Mouse (Mus musculus) embryonic facial prominence, embryonic 10.5 days (tissue): ENCODE data around the gene Sema5a. TPM values are rescaled to one million over a fixed set of nuclear protein-coding genes. Genes with fewer than 3 reads are reported as not detected.
A peak's percentile ranks its signal among the peaks of the same experiment; 100 is the strongest.

Experiments used
- DNase-seq: peaks from one replicate; pipeline ENCODE4 v3.0.0-alpha.2; 2017; ENCODE audit warnings: low spot score
- H3K27ac ChIP-seq: fragments of 300-500 bp; sonication (generic); replicated peaks from 2 replicates; pipeline ENCODE4 v1.5.1; 2016; ENCODE audit warnings: mild to moderate bottlenecking
- H3K27me3 ChIP-seq: fragments of 300-500 bp; sonication (generic); replicated peaks from 2 replicates; pipeline ENCODE4 v1.6.1; 2016; ENCODE audit warnings: low read depth, mild to moderate bottlenecking; ENCODE audit not compliant: poor library complexity, severe bottlenecking
- H3K36me3 ChIP-seq: fragments of 300-500 bp; sonication (generic); replicated peaks from 2 replicates; pipeline ENCODE4 v1.6.1; 2016; ENCODE audit warnings: mild to moderate bottlenecking, moderate library complexity
- H3K4me1 ChIP-seq: fragments of 300-500 bp; sonication (generic); 2 replicates; pipeline ENCODE4 v1.6.1; 2016
- H3K4me3 ChIP-seq: fragments of 300-500 bp; sonication (generic); 2 replicates; pipeline ENCODE4 v1.5.1; 2016; ENCODE audit warnings: mild to moderate bottlenecking, moderate library complexity
- H3K9me3 ChIP-seq: fragments of 300-500 bp; sonication (generic); 2 replicates; pipeline ENCODE4 v1.6.1; 2016; ENCODE audit warnings: mild to moderate bottlenecking
- WGBS: fragments of 180-500 bp; shearing (Covaris S2); methylation state at CpG from one replicate; pipeline ENCODE4 v1.1.7; 2016; 5-methylcytosine and 5-hydroxymethylcytosine counted together
- polyA plus RNA-seq: library from polyadenylated mRNA; unstranded; fragments of >200 nt; fragmentation: Nextera tagmentation; extraction: Ambion mirVana; gene quantifications from 2 replicates; pipeline ENCODE4 v1.2.1, GENCODE M21; 2016

Sema5a gene
- polyA plus RNA-seq, 1 experiment from 2014 or later, result 17.3 TPM

GRCm38 (mm10) chr15:32558925-32559324 lies 314.3 kb downstream of the Sema5a start:
- Histone ChIP-seq H3K27me3 (no peaks in the 10 kb centered on the region), H3K27ac (no peak overlapping the region), H3K36me3 (0 out of 2 replicates have a peak, but pooled peaks cover 6% of the 10 kb centered on the region), H3K9me3 (no peaks in the 10 kb centered on the region), H3K4me1 (no peaks in the 10 kb centered on the region), H3K4me3 (no peak overlapping the region)
- WGBS, result 91% methylated on average over 2 of the region's 2 CpGs
- no peak for DNase-seq

GRCm38 (mm10) chr15:32562600-32562999 lies 318.0 kb downstream of the Sema5a start:
- no peak for DNase-seq
- WGBS, result 53% methylated on average over 6 of the region's 6 CpGs

GRCm38 (mm10) chr15:32568181-32568857 lies 323.7 kb downstream of the Sema5a start:
- DNase-seq, result no peak
- Histone ChIP-seq H3K4me3 (no peak overlapping the region), H3K27me3 (no peaks in the 10 kb centered on the region), H3K9me3 (no peaks in the 10 kb centered on the region), H3K4me1 (no peaks in the 10 kb centered on the region), H3K36me3 (0 out of 2 replicates have a peak, but pooled peaks cover 7% of the 10 kb centered on the region), H3K27ac (no peak overlapping the region)
- 86% methylated on average over 3 of the region's 3 CpGs for WGBS

More at GRCm38 (mm10) chr15:32562600-32562999, 318.0 kb downstream of the Sema5a start:
- Histone ChIP-seq H3K27me3 (no peaks in the 10 kb centered on the region), H3K4me3 (no peak overlapping the region), H3K36me3 (0 out of 2 replicates have a peak, but pooled peaks cover 6% of the 10 kb centered on the region), H3K4me1 (no peaks in the 10 kb centered on the region), H3K9me3 (no peaks in the 10 kb centered on the region), H3K27ac (no peak overlapping the region)

GRCm38 (mm10) chr15:32568858-32569387 lies 324.3 kb downstream of the Sema5a start:
- 64% methylated on average over 6 of the region's 6 CpGs for WGBS
- H3K27ac ChIP-seq, result no peak overlapping the region

DNA sequence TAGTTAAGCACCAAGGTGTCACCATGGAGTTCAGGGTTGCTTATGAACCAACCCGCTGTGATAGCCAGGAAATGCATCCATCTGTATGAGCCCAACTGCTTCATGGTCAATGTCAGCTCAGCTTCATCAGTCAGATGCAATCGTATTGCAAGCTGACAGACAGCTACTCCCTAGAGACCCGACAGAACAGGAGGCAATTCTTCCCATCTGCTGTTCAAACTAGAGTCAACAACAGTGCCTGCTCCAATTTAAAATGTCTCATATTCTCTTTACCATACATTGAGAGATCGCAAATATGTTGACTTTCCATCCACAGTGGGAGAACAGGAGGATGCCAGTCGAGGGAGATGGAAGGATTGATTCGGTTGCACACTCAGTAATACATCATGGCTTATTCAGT lies 329.7 kb downstream of the Sema5a start:
- no peaks in the 10 kb centered on the region for H3K9me3 ChIP-seq
- 77% methylated on average over 6 of the region's 6 CpGs for WGBS
- H3K4me1 ChIP-seq, result no peaks in the 10 kb centered on the region
- no peaks in the 10 kb centered on the region for H3K27me3 ChIP-seq
- no peak for DNase-seq
- 0 out of 2 replicates have a peak, but pooled peaks cover 5% of the 10 kb centered on the region for H3K36me3 ChIP-seq
- no peak overlapping the region for H3K4me3 ChIP-seq
- no peak overlapping the region for H3K27ac ChIP-seq

More at GRCm38 (mm10) chr15:32568858-32569387, 324.3 kb downstream of the Sema5a start:
- H3K4me1 ChIP-seq, result no peaks in the 10 kb centered on the region
- H3K36me3 ChIP-seq, result 0 out of 2 replicates have a peak, but pooled peaks cover 5% of the 10 kb centered on the region
- H3K4me3 ChIP-seq, result no peak overlapping the region
- no peaks in the 10 kb centered on the region for H3K27me3 ChIP-seq
- no peaks in the 10 kb centered on the region for H3K9me3 ChIP-seq
- peak; percentile 10 for DNase-seq

GRCm38 (mm10) chr15:32575212-32575611 lies 330.6 kb downstream of the Sema5a start:
- no peak for DNase-seq
- WGBS, result 70% methylated on average over 2 of the region's 2 CpGs
- Histone ChIP-seq H3K27ac (no peak overlapping the region), H3K27me3 (no peaks in the 10 kb centered on the region), H3K9me3 (no peaks in the 10 kb centered on the region), H3K36me3 (0 out of 2 replicates have a peak, but pooled peaks cover 5% of the 10 kb centered on the region), H3K4me1 (no peaks in the 10 kb centered on the region), H3K4me3 (no peak overlapping the region)

GRCm38 (mm10) chr15:32579351-32579750 lies 334.7 kb downstream of the Sema5a start:
- DNase-seq, result no peak
- H3K4me3 ChIP-seq, result no peak overlapping the region
- H3K9me3 ChIP-seq, result no peaks in the 10 kb centered on the region
- WGBS, result 77% methylated on average over 4 of the region's 4 CpGs
- peaks cover 5% of the 10 kb centered on the region; the same call in 1 of the 2 replicates for H3K36me3 ChIP-seq
- H3K27ac ChIP-seq, result no peak overlapping the region
- H3K4me1 ChIP-seq, result no peaks in the 10 kb centered on the region
- H3K27me3 ChIP-seq, result no peaks in the 10 kb centered on the region

DNA sequence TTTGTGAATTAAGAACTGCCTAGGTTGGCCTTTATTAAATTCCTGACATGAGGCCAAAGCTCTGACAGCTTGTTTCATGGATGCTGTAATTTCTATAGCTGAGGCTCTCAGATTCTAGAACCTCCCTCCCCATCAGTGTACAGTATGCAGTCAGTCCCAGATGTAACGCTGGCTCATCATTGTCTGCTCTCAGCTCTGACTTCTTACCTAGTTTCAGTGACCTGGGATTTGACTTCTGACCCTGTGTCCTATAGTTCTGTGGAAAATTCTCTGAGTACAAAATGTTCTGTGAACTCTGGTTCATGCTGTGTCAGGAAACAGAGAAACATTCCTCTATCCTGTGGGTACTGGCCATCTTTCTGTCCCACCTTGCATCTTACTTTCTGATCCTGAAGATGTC lies 346.0 kb downstream of the Sema5a start:
- H3K27ac ChIP-seq, result no peak overlapping the region
- no peaks in the 10 kb centered on the region for H3K9me3 ChIP-seq
- H3K4me3 ChIP-seq, result no peak overlapping the region
- no peaks in the 10 kb centered on the region for H3K27me3 ChIP-seq
- H3K4me1 ChIP-seq, result no peaks in the 10 kb centered on the region
- no peak for DNase-seq
- WGBS, result 90% methylated on average over 1 of the region's 1 CpGs
- H3K36me3 ChIP-seq, result no peaks in the 10 kb centered on the region

- Histone ChIP-seq H3K27me3 (no peaks in the 10 kb centered on the region), H3K9me3 (no peaks in the 10 kb centered on the region), H3K27ac (no peak overlapping the region), H3K4me3 (no peak overlapping the region), H3K36me3 (no peaks in the 10 kb centered on the region), H3K4me1 (no peaks in the 10 kb centered on the region)
- DNase-seq, result no peak
- 96% methylated on average over 5 of the region's 5 CpGs for WGBS
Measured at GRCm38 (mm10) chr15:32593746-32594145, 349.1 kb downstream of the Sema5a start.

- Histone ChIP-seq H3K4me3 (no peak overlapping the region), H3K4me1 (no peaks in the 10 kb centered on the region), H3K27ac (no peak overlapping the region), H3K36me3 (no peaks in the 10 kb centered on the region), H3K27me3 (no peaks in the 10 kb centered on the region), H3K9me3 (no peaks in the 10 kb centered on the region)
- no peak for DNase-seq
- WGBS, result 92% methylated on average over 6 of the region's 6 CpGs
Measured at GRCm38 (mm10) chr15:32596574-32596973, 352.0 kb downstream of the Sema5a start.

DNA sequence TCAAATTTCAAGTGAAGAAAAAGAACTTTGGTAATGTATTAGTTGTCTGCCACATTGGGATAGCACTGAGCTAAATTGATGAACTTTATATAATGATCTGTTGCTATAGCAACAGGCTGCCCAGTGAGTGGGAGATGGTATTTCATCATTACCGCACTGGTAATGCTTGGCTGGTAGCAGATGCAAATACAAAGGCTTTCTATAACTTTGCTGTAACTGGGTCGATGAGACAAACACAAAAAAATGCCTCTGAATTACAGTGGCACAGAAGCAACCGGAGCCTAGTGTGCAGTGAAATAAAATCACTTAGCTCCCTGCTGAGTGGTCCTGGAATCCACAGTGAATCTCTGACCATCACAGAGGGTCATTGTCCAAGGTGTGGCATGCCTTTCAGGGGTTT lies 352.6 kb downstream of the Sema5a start:
- Histone ChIP-seq H3K4me1 (no peaks in the 10 kb centered on the region), H3K27ac (no peak overlapping the region), H3K36me3 (no peaks in the 10 kb centered on the region), H3K4me3 (no peak overlapping the region), H3K9me3 (no peaks in the 10 kb centered on the region), H3K27me3 (no peaks in the 10 kb centered on the region)
- DNase-seq, result no peak
- WGBS, result 74% methylated on average over 3 of the region's 3 CpGs

DNA sequence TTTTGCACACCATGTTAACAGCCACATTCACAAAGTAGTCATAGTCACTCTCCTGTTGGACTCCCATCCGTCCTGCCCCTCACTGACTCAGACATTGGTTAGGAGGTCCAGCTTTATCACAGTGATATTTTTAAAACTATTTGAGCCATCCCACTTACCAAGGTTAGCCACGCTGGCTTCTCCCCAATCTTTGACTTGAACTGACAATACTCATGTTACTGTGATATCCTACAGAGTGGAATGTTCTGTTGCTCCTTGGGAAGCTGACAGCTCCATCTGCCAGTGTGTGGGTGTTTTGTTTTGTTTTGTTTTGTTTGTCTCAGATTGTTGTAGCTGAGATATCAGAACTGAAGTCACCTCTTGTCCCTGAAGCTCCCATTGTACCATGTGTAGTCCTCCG lies 362.6 kb downstream of the Sema5a start:
- no peaks in the 10 kb centered on the region for H3K4me1 ChIP-seq
- no peaks in the 10 kb centered on the region for H3K9me3 ChIP-seq
- H3K4me3 ChIP-seq, result no peak overlapping the region
- 82% methylated on average over 3 of the region's 3 CpGs for WGBS
- H3K36me3 ChIP-seq, result no peaks in the 10 kb centered on the region
- no peak for DNase-seq
- H3K27me3 ChIP-seq, result no peaks in the 10 kb centered on the region
- H3K27ac ChIP-seq, result no peak overlapping the region

GRCm38 (mm10) chr15:32610776-32611175 lies 366.2 kb downstream of the Sema5a start:
- H3K27ac ChIP-seq, result no peak overlapping the region
- no peaks in the 10 kb centered on the region for H3K4me1 ChIP-seq

More at GRCm38 (mm10) chr15:32610776-32611175, 366.2 kb downstream of the Sema5a start:
- H3K4me3 ChIP-seq, result no peak overlapping the region
- H3K36me3 ChIP-seq, result no peaks in the 10 kb centered on the region
- H3K27me3 ChIP-seq, result no peaks in the 10 kb centered on the region
- DNase-seq, result no peak
- 82% methylated on average over 2 of the region's 2 CpGs for WGBS
- no peaks in the 10 kb centered on the region for H3K9me3 ChIP-seq
